Mouse (Mus musculus): ENCODE results near the gene Htr1f. TPM values are rescaled to one million over a fixed set of nuclear protein-coding genes. Genes with fewer than 3 reads are reported as not detected.

The Htr1f gene
- polyA plus RNA-seq, 1 experiment from 2014 or later, result not detected

DNA sequence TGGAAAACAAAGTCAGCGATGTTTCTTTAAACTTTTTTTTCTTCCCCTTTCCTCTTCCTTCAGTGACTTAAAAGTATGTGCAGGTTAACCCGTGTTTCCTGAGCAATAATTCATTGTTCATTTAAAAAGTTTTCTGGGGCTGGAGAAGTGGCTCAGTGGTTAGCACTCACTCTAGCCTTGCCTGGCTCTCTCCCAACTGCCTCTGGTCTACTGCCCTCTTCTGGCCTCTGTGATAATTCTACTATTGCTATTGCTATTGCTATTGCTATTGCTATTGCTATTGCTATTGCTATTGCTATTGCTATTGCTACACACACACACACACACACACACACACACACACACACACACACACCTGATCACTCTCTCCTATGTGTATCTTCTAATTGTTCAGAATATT, 206.6 kb downstream of the Htr1f start:
- Histone ChIP-seq H3K4me3 (ENCODE audit: inconsistent target) (no peak overlapping the region), H3K36me3 (ENCODE audit: inconsistent target) (no peaks in the 10 kb centered on the region)
- WGBS (ENCODE audit: missing documents), result 8% methylated on average over 2 of the region's 2 CpGs

DNA sequence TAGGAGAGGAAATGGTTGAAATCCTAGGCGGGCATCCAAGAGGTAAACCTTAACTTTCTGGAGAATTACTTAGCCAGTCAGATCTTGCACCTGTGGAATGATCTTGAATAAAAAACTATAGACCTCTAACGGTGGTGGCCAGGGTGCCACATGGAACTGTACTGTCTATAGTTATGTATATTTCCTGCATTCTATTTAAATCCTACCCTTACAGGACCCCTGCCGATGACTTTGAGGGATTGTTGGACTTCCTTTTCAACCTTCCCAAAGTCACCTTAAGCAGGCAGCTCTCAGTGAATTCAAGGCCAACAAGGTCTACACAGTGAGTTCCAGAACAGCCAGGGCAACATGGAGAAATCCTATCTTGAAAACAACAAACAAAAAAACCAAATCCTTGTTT, 216.2 kb downstream of the Htr1f start:
- H3K4me3 ChIP-seq (ENCODE audit: inconsistent target), result no peak overlapping the region
- WGBS (ENCODE audit: missing documents), result 96% methylated on average over 3 of the region's 3 CpGs
- H3K27ac ChIP-seq, result no peak overlapping the region
- no peaks in the 10 kb centered on the region for H3K79me2 ChIP-seq (ENCODE audit: inconsistent target)
- no peaks in the 10 kb centered on the region for H3K36me3 ChIP-seq (ENCODE audit: inconsistent target)

More for the DNA sequence above, 206.6 kb downstream of the Htr1f start:
- Histone ChIP-seq H3K79me2 (ENCODE audit: inconsistent target) (no peaks in the 10 kb centered on the region), H3K27ac (no peak overlapping the region)

DNA sequence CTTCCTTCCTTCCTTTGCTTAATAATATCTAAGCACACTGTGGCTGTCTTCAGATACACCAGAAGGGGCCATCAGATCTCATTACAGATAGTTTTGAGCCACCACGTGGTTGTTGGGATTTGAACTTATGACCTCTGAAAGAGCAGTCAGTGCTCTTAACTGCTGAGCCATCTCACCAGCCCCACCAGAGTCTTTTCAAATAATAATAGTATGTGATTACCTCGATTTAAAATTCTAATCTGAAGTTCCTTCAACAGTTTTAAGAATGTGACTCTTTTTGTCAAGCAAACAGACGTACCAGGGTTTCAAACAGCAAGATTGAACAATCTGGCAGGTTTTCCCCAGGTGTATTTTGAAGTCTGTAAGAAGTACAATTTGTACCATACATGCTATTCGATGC, 220.1 kb downstream of the Htr1f start:
- WGBS (ENCODE audit: missing documents), result 67% methylated on average over 4 of the region's 4 CpGs
- H3K79me2 ChIP-seq (ENCODE audit: inconsistent target), result no peaks in the 10 kb centered on the region
- no peaks in the 10 kb centered on the region for H3K36me3 ChIP-seq (ENCODE audit: inconsistent target)
- no peak overlapping the region for H3K4me3 ChIP-seq (ENCODE audit: inconsistent target)
- no peak overlapping the region for H3K27ac ChIP-seq

DNA sequence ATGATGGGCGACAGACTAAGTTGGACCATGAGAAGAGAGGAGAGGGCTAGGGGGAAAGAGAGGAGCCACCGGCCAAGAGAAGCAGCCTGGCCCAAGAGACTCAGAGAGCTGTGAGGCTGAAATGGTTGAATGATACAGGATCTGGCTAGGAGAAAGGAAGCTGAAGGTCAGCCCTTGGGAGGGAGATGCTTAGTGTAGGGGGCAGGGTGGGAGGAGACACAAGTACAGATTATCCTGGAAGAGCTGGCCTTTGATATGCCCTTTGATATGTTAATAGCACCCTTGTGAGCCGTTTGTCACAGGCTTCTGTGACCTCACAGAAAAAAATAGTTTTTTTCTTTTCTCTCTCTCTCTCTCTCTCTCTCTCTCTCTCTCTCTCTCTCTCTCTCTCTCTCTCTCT, 220.5 kb downstream of the Htr1f start:
- no peak overlapping the region for H3K4me3 ChIP-seq (ENCODE audit: inconsistent target)
- 82% methylated on average over 3 of the region's 3 CpGs for WGBS (ENCODE audit: missing documents)
- H3K36me3 ChIP-seq (ENCODE audit: inconsistent target), result no peaks in the 10 kb centered on the region

DNA sequence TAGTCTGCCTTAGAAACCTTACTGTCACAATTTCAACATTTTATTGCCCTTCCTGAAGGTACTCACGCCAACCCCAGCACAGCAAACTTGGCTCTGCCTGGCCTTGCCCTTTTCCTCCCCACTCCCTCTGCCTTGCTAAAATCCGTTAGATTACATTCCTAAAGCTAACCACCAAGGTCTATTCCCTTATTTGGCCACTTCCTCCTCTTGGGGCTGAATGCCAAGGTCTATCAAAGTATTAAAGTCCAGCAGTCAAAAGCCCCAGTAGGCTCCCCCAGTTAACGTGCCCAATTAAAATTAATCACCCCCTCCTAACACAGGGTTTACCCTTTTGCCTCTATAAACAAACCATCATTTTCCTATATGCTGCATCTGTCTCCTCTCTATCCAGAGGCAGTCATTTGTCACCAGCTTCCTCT, 221.2 kb downstream of the Htr1f start:
- Histone ChIP-seq H3K27ac (0 out of 2 replicates have a peak overlapping the region, but pooled peaks have one; percentile 21), H3K4me3 (ENCODE audit: inconsistent target) (no peak overlapping the region), H3K36me3 (ENCODE audit: inconsistent target) (no peaks in the 10 kb centered on the region), H3K79me2 (ENCODE audit: inconsistent target) (no peaks in the 10 kb centered on the region)
- WGBS (ENCODE audit: missing documents), result 12% methylated on average over 3 of the region's 3 CpGs

More for the DNA sequence above, 220.5 kb downstream of the Htr1f start:
- H3K27ac ChIP-seq, result no peak overlapping the region
- no peaks in the 10 kb centered on the region for H3K79me2 ChIP-seq (ENCODE audit: inconsistent target)

DNA sequence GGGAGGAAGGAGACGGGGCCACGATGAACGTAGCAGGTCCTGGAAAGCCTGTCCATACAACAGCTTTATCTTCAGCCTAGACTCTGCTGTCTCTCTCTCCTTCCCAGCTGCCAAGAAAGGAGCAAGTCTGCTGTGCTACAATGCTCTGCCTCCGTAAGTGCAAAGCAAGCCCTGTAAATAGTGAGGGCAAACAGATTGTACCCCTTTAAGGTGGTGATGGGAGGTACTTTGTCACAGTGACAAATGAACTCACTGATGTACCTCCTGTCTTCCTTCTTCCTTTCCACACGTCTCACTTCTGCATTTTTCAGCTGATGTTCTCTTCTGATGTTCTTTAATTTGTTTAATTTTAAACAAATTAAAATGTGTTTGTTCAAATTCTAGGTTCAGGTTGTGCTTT, 221.8 kb downstream of the Htr1f start:
- WGBS (ENCODE audit: missing documents), result 32% methylated on average over 5 of the region's 5 CpGs

DNA sequence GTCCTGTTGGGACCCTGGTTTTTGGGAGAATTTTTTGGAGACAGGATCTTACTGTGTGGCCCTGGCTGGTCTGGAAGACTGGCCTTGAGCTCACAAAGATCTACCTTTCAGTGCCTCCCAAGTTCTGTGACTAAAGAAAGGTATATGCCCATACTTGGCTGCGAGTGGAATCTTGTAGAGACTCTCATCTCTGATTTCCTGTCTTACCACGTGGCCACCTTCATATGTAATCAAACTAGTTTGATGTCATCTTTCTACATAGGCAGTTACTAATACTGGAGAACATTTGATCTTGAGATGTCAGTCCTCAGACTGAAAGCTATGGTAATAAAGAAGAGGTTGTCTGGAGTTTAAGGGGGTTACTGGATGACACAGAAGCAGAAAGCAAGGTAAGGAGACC, 224.2 kb downstream of the Htr1f start:
- Histone ChIP-seq H3K4me3 (ENCODE audit: inconsistent target) (no peak overlapping the region), H3K36me3 (ENCODE audit: inconsistent target) (no peaks in the 10 kb centered on the region), H3K79me2 (ENCODE audit: inconsistent target) (no peaks in the 10 kb centered on the region), H3K27ac (no peak overlapping the region)
- 71% methylated on average over 2 of the region's 2 CpGs for WGBS (ENCODE audit: missing documents)

More for the DNA sequence above, 221.8 kb downstream of the Htr1f start:
- H3K27ac ChIP-seq, result 0 out of 2 replicates have a peak overlapping the region, but pooled peaks have one; percentile 21
- no peak overlapping the region for H3K4me3 ChIP-seq (ENCODE audit: inconsistent target)
- no peaks in the 10 kb centered on the region for H3K36me3 ChIP-seq (ENCODE audit: inconsistent target)
- no peaks in the 10 kb centered on the region for H3K79me2 ChIP-seq (ENCODE audit: inconsistent target)

DNA sequence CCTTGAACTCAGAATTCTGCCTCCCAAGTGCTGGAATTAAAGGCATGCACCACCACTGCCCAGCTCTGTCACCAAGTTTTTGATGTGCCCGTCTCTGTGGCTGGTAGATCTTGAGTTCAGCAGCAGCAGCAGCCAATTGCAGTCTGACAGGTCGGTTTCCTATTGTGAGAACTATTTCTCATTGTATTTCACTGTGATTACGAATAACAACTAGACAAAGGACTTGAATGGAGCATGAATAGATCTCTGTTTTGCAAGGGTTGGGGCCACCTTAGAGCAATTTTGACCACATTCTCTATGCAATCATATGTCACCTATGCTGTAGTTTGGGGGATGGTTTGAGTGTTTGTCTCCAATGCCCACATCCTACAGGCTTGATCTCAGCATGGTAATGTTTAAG, 224.7 kb downstream of the Htr1f start:
- no peaks in the 10 kb centered on the region for H3K79me2 ChIP-seq (ENCODE audit: inconsistent target)
- H3K36me3 ChIP-seq (ENCODE audit: inconsistent target), result no peaks in the 10 kb centered on the region
- H3K27ac ChIP-seq, result no peak overlapping the region
- H3K4me3 ChIP-seq (ENCODE audit: inconsistent target), result no peak overlapping the region
- WGBS (ENCODE audit: missing documents), result 86% methylated on average over 3 of the region's 3 CpGs

DNA sequence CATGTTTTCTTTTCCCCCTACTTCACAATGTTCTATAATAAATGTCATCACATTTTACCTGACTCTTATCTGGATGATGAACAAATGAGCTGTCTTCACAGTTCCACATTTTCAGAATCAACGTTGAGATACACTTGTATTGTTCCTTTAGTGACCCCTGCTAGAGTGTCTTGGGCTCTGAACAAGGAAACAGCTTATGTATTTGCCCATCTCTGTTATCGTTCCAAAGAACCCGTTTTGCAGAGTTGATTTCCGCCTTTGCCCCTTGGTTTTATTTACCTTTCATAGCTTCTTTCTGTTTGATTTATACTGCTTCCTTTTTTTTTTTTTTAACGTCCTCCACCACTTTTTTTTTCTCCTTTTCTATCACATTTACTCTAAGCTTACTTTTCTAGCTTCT, 225.9 kb downstream of the Htr1f start:
- Histone ChIP-seq H3K36me3 (ENCODE audit: inconsistent target) (no peaks in the 10 kb centered on the region), H3K4me3 (ENCODE audit: inconsistent target) (no peak overlapping the region), H3K79me2 (ENCODE audit: inconsistent target) (no peaks in the 10 kb centered on the region), H3K27ac (no peak overlapping the region)
- 23% methylated on average over 4 of the region's 5 CpGs for WGBS (ENCODE audit: missing documents)

DNA sequence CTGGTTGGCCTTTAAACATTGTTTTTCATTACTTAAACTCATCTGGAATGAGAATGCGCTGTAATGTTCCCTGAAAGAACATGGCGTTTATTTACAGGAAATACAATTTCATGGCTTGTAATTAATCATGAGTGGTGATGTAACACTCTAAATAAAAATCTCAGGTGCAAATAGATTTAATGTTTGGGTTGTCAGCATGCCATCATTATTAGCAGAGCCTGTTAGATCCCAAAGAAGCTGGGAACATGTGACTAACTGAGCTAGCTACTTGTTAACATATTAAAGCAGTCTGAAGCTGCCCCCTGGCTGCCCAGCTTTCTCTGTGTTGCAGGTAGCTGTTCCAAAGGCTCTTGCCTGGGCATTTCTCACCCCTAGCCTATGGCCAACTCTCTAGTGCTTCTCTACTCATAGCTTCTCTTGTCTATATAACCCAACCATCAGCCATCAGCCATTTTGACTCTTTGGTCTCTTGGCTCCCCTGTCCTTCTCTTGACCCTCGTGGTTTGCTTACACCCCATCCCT, 227.0 kb downstream of the Htr1f start:
- no peaks in the 10 kb centered on the region for H3K79me2 ChIP-seq (ENCODE audit: inconsistent target)
- WGBS (ENCODE audit: missing documents), result 86% methylated on average over 3 of the region's 3 CpGs
- no peaks in the 10 kb centered on the region for H3K36me3 ChIP-seq (ENCODE audit: inconsistent target)
- H3K4me3 ChIP-seq (ENCODE audit: inconsistent target), result no peak overlapping the region
- H3K27ac ChIP-seq, result no peak overlapping the region

DNA sequence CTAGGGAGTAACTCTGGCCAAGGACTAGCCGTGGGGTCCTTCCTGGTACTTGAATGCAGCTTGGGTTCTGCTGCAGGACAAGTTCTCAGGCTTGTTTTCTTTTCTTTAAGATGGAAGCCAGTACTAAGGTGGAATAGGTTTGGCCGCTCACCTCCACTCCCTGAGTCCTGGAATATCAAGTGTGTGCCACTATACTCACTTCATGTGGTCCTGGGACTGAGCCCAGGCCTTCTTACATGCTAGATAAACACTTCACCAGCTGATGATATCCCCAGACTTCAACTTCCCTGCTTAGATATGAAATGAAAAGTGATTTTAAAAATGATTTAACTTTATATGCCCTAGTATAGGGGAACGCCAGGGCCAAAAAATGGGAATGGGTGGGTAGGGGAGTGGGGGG, 228.3 kb downstream of the Htr1f start:
- H3K4me3 ChIP-seq (ENCODE audit: inconsistent target), result no peak overlapping the region
- no peaks in the 10 kb centered on the region for H3K36me3 ChIP-seq (ENCODE audit: inconsistent target)
- H3K27ac ChIP-seq, result no peak overlapping the region
- H3K79me2 ChIP-seq (ENCODE audit: inconsistent target), result no peaks in the 10 kb centered on the region
- 93% methylated on average over 3 of the region's 3 CpGs for WGBS (ENCODE audit: missing documents)

DNA sequence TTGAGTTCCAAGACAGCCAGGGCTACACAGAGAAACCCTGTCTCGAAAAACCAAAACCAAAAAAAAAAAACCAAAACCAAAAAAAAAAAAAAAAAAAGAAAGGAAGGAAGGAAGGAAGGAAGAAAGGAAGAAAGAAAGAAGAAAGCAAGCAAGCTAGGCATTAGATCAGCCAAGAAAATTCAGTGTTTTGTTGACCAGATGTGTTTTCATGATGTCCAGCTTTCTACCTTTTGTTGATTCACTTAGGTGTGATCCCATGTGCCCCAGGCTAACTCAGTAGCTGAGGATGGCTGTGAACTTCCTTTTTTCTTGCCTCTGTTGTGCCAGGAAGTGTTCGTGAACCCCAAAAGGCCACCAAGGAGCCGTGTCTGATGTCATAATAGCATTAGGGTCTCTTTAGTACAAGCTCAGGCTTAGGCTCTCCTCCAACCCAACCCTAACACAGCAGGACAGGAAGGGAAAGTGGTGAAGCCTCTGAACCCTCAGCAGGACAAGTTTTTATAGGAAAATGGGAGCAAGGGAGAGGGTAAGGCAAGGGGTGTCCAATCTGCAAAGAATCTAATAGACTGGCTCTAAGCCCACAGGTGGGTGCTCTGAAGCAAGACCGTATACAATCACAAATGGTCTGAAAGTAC, 228.9 kb downstream of the Htr1f start:
- Histone ChIP-seq H3K27ac (no peak overlapping the region), H3K36me3 (ENCODE audit: inconsistent target) (no peaks in the 10 kb centered on the region), H3K4me3 (ENCODE audit: inconsistent target) (no peak overlapping the region), H3K79me2 (ENCODE audit: inconsistent target) (no peaks in the 10 kb centered on the region)
- WGBS (ENCODE audit: missing documents), result 30% methylated on average over 3 of the region's 4 CpGs

DNA sequence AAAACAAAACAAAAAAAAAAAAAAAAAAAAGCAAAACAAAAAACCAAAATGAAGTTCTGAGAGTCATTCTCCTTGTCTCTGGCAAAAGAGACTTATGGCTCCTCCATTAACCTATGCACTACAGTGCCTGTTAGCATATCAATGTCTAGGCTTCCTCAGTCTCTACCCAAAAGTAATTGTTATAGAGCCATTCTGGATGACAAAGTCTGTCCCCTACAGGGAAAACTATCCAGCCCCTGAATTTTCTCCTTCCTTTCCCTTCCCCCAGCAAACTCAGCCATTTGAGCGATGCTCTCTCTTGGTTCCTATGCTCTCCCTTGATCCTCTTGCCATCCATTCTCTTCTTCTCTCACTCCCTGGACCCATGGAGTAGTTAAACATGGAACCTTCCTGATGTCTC, 229.8 kb downstream of the Htr1f start:
- Histone ChIP-seq H3K27ac (no peak overlapping the region), H3K4me3 (ENCODE audit: inconsistent target) (no peak overlapping the region), H3K79me2 (ENCODE audit: inconsistent target) (no peaks in the 10 kb centered on the region), H3K36me3 (ENCODE audit: inconsistent target) (no peaks in the 10 kb centered on the region)
- WGBS (ENCODE audit: missing documents), result 100% methylated on average over 1 of the region's 1 CpGs

DNA sequence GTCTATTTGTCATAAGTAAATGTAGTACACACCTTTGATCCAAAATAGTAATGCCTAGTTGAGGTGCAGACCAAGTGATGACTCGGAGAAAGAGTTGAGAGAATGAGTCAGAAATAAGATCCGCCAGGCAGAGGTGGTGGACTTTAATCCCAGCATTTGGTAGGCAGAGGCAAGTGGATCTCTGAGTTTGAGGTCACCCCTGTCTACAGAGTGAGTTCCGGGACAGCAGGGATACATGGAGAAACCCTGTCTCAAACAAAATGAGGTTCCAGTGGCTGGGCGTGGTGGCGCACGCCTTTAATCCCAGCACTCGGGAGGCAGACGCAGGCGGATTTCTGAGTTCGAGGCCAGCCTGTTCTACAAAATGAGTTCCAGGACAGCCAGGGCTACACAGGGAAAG, 230.3 kb downstream of the Htr1f start:
- H3K79me2 ChIP-seq (ENCODE audit: inconsistent target), result no peaks in the 10 kb centered on the region
- 97% methylated on average over 10 of the region's 10 CpGs for WGBS (ENCODE audit: missing documents)
- no peak overlapping the region for H3K4me3 ChIP-seq (ENCODE audit: inconsistent target)
- H3K27ac ChIP-seq, result no peak overlapping the region
- no peaks in the 10 kb centered on the region for H3K36me3 ChIP-seq (ENCODE audit: inconsistent target)

Measured in macrophage (primary cell).